Mouse (Mus musculus): ENCODE measurements around the gene Exog.

The Exog gene

GRCm38 (mm10) chr9:119504981-119505658 lies 60.4 kb downstream of the Exog start:
- DNase-seq (ENCODE audit: low spot score): no peak

- DNase-seq (ENCODE audit: low spot score): peak; percentile 10
Observed at GRCm38 (mm10) chr9:119510902-119511301, 66.2 kb downstream of the Exog start.

- DNase-seq (ENCODE audit: low spot score): no peak
Observed at GRCm38 (mm10) chr9:119512993-119513392, 68.2 kb downstream of the Exog start.

- no peak for DNase-seq (ENCODE audit: low spot score)
Observed at GRCm38 (mm10) chr9:119513816-119514215, 69.1 kb downstream of the Exog start.

GRCm38 (mm10) chr9:119514986-119515385 lies 70.2 kb downstream of the Exog start:
- DNase-seq (ENCODE audit: low spot score): no peak
